ENCODE assay signal across 9 mouse cellular contexts in genomic region chr3:136007081-136007828, GRCm38 (mm10).
DNase-seq lines count a peak whose midpoint lies in the region; ATAC-seq lines count a peak whose summit lies in the region.
"Had no signal": no experiment of that assay in that cellular context is flagged by ENCODE, and none has a peak within 500 bp of the region (broad histone marks: within the 10 kb centered on the region; RNA-seq: fewer than 3 reads in every experiment).

No protein-coding gene starts in this region.

- H3K36me3 ChIP-seq in lung, embryonic 15.5 days = no peaks in the 10 kb centered on the region
- H3K36me3 ChIP-seq in hindbrain, embryonic 15.5 days = no peaks in the 10 kb centered on the region
- H3K36me3 ChIP-seq in stomach, embryonic 14.5 days (ENCODE audit: control insufficient read depth, insufficient read depth, low read length) = no peaks in the 10 kb centered on the region

- H3K27ac ChIP-seq in lung, embryonic 15.5 days = no peak overlapping the region
- H3K27ac ChIP-seq in hindbrain, embryonic 15.5 days (replicated peaks) = peak overlapping the region; percentile 35
- H3K27ac ChIP-seq in stomach, embryonic 14.5 days (ENCODE audit: low read length) = peak overlapping the region; percentile 45; the same call in 1 of the 2 replicates

- peak; percentile 9 for DNase-seq in cerebellum, adult 9-10 months
- no peak for DNase-seq in cerebellum, adult 11-12 months
- no peak for DNase-seq in lung, postnatal 36 days
- DNase-seq in testis, postnatal 14 days (ENCODE audit: low spot score) = no peak
- DNase-seq: liver, postnatal 0 days had no signal

- H3K9me3 ChIP-seq in lung, embryonic 15.5 days = no peaks in the 10 kb centered on the region
- no peaks in the 10 kb centered on the region for H3K9me3 ChIP-seq in hindbrain, embryonic 15.5 days
- H3K9me3 ChIP-seq in stomach, embryonic 14.5 days (ENCODE audit: control insufficient read depth, low read depth, low read length) = no peaks in the 10 kb centered on the region

- peak overlapping the region; percentile 47 for H3K4me2 ChIP-seq in lung, embryonic 15.5 days
- H3K4me2 ChIP-seq in hindbrain, embryonic 15.5 days = peak overlapping the region; percentile 41
- H3K4me2 ChIP-seq in stomach, embryonic 14.5 days (replicated peaks; ENCODE audit: low read depth, low read length) = peak overlapping the region; percentile 22; the same call in 1 of the 2 replicates

- H3K4me3 ChIP-seq in lung, embryonic 15.5 days = peak overlapping the region; percentile 11
- H3K4me3 ChIP-seq in hindbrain, embryonic 15.5 days = peak overlapping the region; percentile 20
- no peak overlapping the region for H3K4me3 ChIP-seq in stomach, embryonic 14.5 days (ENCODE audit: low read depth, low read length)

- ATAC-seq in lung, embryonic 15.5 days (ENCODE audit: borderline replicate concordance, extremely low read depth, low FRiP score, low TSS enrichment) = peak; percentile 52; the same call in 1 of the 2 replicates
- ATAC-seq in hindbrain, embryonic 15.5 days (ENCODE audit: low FRiP score, low read depth) = peak; percentile 67
- no peak for ATAC-seq in stomach, embryonic 14.5 days (ENCODE audit: insufficient number of reproducible peaks, insufficient read depth, low FRiP score, low read depth)
- no peak for ATAC-seq in activated CD4-positive, CD25-positive, alpha-beta regulatory T cell, adult 4 months
- ATAC-seq: liver, postnatal 0 days had no signal

- H3K9ac ChIP-seq in lung, embryonic 15.5 days = no peak overlapping the region
- H3K9ac ChIP-seq in hindbrain, embryonic 15.5 days = no peak overlapping the region
- H3K9ac ChIP-seq in stomach, embryonic 14.5 days (replicated peaks; ENCODE audit: low read depth, low read length) = no peak overlapping the region
- H3K9ac ChIP-seq: liver, postnatal 0 days had no signal

- peaks cover 14% of the 10 kb centered on the region for H3K4me1 ChIP-seq in lung, embryonic 15.5 days
- peaks cover 15% of the 10 kb centered on the region for H3K4me1 ChIP-seq in hindbrain, embryonic 15.5 days (replicated peaks)
- peaks cover 12% of the 10 kb centered on the region for H3K4me1 ChIP-seq in stomach, embryonic 14.5 days (ENCODE audit: control insufficient read depth, insufficient read depth, low read length)

- no peaks in the 10 kb centered on the region for H3K27me3 ChIP-seq in lung, embryonic 15.5 days
- no peaks in the 10 kb centered on the region for H3K27me3 ChIP-seq in hindbrain, embryonic 15.5 days
- H3K27me3 ChIP-seq in stomach, embryonic 14.5 days (ENCODE audit: control insufficient read depth, insufficient read depth, low read length) = no peaks in the 10 kb centered on the region

- 28% methylated on average over 11 of the region's 11 CpGs for WGBS in lung, embryonic 15.5 days
- 51% methylated on average over 11 of the region's 11 CpGs for WGBS in hindbrain, embryonic 15.5 days
- 23% methylated on average over 11 of the region's 11 CpGs for WGBS in stomach, embryonic 14.5 days

Comparison
In these comparisons a context has a peak if more than half of its experiments do, and no peak if none do; other contexts are left out.
1. ATAC-seq: peak in lung, embryonic 15.5 days (single experiment) and hindbrain, embryonic 15.5 days (single experiment); none in stomach, embryonic 14.5 days (single experiment) and activated CD4-positive, CD25-positive, alpha-beta regulatory T cell, adult 4 months (single experiment).
2. Peak in every context shown above with its lines, with median percentiles within 50 percentile points of each other: H3K4me2 ChIP-seq.